Mouse (Mus musculus) frontal cortex, postnatal 36 days (tissue): ENCODE data around the gene Zfp423.
"Not testable (repeated sequence)": the region's sequence is repeated elsewhere in the genome, so short reads cannot be mapped to it uniquely, and the experiment has no call there.

Source experiments
- DNase-seq, 2 experiments: peaks; one replicate each; pipeline ENCODE4 v3.0.0; 2022; ENCODE audit warnings: low spot score in 2 of 2

The Zfp423 gene

DNA sequence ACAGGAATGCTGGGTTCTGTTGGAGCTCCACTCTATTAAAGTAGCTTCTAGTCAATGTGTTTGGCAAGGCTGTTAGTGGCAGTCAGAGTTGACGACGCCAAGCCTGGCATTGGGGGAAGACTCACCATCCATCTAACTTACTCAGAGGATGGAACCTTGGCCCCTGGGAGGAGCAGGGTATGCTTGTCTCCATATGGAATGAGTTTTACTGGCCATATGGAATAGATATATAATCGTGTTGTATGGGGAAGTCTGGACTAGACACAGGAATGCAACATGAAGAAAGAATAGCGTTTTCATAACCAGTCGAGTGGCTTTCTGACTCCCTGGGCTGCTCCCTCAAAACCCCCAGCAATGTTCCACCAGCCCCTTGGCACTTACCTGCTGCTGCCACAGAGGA, 55.3 kb downstream of the Zfp423 start:
- DNase-seq: no peak

DNA sequence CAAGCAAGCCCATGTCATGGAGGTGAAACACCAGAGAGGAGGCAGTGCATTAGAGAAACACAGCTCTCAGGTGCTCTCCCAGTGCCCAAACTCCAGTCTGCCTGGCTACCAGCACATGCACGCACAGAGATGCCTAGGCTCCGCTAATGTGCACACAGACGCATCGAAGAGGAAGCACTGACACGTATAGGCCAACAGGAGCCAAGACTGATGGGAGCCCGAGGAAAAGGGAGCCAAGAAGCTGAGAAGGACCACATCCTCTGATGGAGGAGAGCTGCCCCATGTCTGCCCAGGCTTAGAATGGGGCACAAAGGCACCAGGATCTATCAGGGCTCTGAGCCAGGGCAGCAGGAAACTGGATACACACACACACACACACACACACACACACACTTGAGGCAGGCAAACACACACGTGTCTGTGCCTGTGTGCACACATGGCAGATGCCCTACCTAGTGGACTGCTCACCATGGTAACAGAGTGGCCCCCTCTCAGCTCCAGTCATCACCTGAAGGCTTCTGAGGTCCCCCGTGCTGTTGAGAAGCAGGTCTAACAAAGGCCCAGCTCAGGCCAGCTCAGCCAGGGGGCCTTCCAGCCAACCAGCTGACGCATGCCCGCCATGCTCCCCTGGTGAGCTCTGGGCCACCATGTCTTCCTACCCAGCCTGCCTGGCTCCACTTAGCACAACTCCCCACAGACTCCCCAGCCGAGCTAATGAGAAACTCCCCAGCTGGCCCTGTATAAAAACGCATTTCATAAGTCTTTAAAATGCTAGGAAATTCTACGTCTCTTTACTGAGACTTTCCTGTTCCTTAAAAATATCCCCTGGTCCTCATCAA, 64.0 kb downstream of the Zfp423 start:
- no peak for DNase-seq

DNA sequence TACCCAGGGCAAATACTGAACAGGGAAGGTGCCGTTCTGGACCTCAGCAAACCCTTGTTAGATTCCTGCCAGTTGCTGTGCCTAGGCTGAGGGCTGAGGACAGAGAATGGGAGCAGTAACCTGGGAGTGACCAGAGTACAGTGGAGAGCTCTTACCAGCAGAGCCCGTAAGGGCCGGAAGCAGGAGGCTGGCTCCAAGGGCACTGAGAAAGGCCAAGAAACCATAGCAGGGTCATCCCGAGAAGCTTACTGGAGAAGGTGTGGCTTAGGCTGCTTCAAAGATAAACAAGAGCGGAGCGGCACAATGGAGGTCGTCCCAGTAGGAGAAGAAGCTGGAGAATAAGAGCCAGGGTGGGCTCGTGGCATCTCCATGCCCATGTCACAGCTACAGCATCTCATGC, 65.1 kb downstream of the Zfp423 start:
- no peak for DNase-seq

DNA sequence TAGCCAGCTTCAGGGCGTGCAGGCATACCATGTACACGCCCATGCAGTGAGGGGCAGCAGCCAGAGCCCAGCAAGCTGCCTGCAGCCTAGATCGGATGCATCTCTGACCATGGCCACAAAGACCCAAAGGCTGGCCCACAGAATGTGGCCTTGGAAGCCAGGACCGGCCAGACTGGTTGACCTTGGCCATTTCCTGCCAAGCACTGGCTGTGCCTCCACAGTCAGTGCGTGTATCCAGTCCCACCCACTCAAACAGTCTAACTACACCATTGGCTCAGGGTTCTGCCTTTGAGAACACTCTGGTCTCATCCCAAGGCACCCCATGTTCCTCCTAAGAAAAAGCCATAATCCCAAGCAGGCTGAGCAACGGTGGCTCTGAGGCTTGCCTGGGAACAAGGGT, 65.8 kb downstream of the Zfp423 start:
- no peak for DNase-seq

DNA sequence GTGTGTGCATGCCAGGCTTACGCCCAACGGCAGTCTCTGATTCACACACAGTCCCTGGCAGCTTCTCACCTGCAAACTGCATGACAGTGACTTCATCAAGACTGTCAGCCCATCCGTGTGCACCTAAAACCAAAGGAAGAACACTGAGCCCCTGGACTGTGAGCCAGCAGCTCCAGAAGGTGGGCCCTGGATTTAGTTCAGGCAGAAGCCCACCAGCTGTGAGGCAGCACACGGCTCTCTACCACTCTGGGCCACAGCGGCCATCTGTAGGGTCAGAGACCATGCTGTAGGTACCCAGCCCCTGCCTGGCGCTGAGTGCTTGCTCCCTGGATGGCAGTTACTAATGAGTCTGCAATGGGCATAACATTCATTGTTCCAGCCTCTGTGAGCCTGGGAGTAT, 66.5 kb downstream of the Zfp423 start:
- no peak for DNase-seq

DNA sequence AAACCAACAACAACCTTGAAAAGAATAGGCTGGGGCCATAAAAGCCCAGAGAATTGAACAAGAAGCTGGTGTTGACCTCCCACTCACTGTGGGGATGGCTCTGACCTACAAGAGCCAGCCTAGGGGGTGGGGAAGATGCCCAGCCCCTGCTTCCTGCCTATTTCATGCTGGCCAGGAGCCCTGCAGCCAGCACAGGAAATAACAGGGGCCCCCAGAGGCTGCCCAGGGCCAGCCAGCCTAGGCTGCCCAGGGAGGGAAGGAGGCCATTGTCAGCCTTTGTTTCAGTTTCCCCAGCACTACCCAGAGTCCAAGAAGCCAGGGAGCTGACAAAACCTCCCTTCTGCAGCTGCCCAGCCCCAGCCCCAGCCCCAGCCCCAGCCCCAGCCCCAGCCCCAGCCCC, 67.5 kb downstream of the Zfp423 start:
- DNase-seq: no peak

DNA sequence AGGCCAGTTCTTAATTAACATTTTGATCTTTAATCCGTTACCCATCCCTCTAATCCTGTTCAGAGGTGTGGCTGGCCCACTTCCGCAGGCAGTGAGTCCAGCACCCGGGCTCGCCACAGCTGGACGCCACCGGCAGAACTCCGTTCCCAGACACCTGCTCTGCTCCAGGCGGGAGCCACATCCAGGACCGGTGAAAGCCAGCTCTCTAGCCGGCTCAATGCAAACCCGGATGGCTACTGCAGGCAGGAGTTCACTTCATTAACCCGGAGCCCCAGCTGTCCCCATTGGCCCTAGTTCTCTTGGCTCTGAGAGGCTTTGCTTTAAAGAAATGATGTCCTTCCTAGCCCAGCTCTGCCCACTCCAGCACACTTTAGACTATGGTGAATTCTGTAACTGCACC, 71.4 kb downstream of the Zfp423 start:
- DNase-seq: no peak

DNA sequence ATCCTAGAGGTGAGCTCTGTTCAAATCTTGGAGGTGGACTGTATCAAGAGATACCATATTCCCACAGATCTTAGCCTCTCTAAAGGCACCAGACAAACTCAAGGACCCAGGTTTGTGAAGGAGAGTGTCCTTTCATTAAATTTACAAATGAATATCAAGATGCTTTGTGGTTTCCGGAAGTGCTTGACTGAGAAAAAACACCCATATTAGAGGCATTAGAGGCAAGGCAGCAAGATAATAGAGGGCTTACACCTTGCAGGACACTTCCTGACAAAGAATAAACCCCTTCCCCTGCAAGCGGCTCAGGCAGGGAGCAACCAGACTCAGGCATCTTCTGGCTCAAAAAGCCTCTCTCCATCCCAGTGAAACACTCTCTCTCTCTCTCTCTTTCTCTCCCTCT, 78.3 kb downstream of the Zfp423 start:
- DNase-seq: no peak

DNA sequence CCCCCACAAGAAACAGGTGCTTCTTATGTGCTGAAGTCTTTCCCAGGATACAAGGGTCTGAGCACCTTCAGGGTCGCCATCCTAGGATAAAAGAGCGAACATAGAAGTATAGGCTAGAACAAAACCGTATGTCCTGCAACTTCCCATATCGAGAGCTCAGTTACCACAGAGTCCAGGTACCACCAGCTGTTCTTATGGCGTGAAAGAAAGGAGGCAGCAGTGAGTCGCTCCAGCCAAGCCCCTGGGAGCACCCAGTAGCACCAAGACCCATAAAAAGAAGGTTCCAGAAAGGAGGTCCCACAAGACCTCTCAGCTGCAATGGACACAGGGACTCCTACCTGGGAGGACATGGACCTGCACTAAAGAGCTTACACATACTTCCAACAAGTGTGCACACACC, 83.5 kb downstream of the Zfp423 start:
- no peak for DNase-seq

DNA sequence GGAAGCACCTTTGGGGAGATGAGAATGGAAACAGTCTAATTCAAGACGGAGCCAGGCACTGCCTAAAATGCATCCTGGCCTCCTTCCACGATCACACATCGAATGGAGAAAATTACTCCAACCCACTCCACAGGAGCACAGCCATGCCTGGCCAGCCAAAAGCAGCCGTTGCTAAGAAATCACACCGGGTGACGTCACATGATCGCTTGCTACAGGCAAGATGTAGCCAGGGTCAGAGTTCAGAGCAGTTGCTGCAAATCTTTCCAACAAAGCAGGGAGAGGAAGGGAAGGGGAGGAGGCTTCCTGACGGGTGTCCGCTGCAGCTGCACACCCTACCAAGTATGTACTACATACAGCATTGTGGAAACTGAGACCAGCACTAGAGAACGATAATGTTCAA, 83.9 kb downstream of the Zfp423 start:
- DNase-seq: peak; percentile 45 to 71

DNA sequence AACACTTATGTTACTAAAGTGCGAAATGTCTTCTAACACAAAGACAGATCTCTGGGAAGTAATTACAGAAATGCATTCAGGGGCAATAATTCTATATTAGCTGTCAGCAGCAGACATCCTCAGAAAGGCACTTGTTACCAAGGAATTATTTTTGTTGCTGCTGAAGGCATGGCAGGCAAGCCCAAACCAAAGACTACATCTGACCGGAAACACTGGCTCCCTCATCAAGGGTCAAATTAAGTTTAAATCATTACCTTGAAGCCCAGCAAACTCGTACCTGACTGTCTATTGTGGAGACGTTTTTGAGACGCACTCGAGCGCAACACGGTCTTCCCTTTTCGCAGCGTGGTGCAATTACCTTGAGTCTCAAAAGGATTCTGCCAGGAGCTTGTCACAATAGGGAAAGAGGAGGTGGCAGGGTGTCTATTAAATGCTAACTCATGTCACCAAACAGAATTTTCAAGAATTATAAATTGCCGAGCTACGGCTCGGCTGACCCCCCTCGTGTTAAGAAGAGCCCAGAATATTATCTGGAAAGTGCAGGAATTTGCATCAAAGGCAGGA, 86.3 kb downstream of the Zfp423 start:
- DNase-seq: no peak

DNA sequence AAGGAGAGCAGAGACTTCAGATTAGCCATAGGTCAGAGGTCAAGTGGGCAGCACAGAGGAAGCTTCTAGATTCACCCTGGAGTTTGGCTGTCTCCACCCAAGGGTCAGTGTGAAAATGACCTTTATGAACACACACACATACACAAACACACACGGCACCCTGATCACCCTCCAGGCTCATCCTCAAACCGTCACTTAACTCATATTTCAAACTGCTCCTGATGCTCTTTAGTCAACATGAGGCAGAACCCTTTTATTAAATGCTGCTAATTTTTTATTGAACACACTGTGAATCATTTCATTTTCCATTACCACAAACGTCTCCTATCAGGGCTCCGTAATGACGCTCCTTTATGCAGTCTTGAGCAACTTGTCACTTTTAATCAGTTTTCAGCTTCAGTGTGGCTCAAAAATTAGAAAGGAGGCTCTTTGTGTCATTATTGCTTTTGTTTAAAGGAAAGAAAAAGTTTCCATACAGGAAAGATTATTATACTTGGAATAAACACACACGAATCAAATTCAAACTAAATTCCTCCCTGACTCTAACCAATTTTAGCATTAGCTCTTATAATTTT, 87.0 kb downstream of the Zfp423 start:
- no peak for DNase-seq

DNA sequence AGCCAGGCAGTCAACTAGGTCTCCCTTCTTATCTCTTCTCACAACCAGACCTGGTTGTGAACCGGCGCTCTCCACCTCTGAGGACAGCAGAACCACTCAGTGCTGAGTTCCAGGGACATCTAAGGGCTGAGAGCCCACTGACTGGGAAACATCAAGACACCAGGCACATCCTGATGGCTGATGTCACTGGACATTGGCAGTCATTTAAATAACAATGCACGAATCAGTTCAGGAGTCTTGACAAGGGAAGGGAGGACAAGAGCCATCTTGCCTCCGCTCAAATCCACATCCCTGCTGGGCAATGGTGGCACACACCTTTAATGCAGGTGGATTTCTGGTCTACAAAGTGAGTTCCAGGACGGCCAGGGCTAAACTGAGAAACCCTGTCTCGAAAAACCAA, 92.8 kb downstream of the Zfp423 start:
- DNase-seq: no peak

DNA sequence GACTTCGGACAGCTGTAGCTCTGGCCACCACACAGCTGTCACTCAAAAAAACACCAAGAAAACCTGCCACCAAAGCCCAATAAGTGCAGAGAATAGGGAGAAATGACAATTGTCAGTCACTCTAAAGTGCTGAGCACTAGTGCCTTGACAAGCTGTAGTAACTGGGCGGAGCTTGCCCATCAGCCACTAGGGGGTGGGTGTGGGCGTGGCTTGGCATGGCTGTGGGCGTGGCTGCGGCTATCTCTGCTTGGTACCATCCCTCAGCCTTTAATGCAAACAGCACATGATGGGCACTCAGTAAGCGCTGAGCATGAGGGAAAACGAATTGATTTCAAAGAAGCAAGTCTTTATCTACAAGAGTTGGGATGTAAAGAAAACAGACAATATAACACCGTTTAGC, 95.2 kb downstream of the Zfp423 start:
- DNase-seq: no peak

DNA sequence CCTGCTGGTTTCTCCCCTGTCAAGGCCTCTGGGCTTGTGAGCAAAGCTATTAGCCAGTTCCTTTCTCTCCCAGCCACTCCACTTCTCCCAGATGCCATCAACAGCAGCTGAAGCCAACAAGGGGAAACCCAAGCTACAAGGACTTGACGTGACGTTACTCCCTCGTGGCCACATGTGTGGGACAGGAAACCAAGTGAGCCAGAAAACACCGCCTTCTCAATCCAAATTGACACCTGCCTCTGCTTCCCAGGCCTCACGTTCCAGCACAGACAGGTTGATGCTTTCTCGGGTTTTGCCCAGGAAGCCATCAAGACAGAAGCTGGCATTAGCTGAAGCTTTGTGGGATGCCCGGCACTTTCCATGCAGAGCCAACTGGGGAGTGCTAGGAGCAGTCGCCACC, 96.3 kb downstream of the Zfp423 start:
- no peak for DNase-seq

DNA sequence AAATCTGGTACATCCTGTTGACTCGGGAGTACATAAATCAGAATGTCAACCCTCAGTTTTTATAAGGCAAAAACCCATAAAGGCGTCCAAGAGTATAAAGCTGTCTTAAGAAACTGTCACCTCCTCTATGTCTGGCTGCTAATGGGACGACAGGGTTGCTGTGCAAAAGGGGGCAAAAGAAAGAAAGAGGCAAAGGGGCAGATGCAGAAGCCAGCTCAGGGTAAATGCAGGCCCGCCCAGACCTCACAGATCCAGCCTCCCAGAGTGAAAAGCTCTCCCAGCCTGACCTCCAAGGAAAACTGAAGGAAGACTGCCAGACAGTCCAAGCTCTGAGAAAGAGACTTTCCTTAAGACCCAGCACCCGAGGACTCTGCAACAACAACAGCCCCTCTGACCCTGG, 97.7 kb downstream of the Zfp423 start:
- DNase-seq: no peak

DNA sequence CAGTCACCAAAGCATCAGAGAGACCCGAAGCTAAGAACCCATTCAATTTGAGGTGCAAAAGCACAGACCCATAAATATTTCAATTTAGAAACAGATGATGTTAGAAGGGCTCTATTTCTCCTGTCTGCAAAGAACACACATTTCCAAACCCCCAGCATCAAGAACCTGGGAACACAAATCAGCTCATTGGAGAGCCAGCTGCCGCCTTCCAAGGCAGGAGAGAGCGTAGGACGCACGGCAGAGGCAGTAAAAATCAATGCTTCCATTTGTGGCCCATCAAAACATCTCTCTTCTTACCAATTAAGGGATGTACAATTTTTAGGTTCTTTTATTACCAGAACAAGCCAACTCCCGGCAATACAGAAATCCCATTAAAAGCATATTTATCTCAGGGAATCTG, 98.5 kb downstream of the Zfp423 start:
- peak in 1 of 2 experiments; percentile 9 for DNase-seq

DNA sequence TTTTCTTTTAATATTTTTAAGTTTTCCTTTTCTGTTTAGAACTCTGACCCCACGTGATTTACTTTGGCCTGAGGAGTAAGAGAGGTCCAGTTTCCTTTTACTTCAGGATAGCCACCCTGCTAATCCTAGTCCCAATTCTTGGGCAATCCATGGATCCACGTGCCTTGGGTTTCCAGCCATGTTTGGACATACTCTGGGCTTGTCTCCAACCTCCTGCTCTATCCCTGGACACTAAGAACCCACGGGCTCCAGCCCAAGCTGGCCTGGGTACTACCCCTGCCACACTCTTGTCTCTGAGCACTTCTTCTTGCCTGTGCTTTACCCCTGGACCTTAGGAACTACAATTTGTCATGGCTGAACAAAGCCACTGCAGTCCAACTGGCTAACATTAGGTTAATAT, 107.5 kb downstream of the Zfp423 start:
- DNase-seq: no peak

DNA sequence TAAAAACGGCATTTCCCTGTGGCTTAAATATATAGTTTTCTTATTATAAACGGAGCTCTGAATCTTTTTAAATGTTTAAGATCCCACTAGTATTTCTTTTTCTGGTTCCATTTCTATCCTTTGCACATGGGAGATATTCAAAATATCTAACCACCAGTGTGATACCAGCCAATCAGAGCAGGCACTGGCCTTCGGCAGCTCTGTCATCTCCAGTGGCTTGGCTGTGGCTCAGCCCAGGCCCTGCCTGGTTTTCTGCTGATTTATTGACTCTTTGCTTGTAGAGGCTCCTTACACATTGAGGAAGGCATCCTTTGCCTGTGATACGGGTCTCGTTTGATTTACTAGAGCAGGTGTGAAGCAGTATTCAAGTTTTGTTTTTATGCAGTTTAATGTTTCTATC, 108.0 kb downstream of the Zfp423 start:
- DNase-seq: peak in 1 of 2 experiments; percentile 14

DNA sequence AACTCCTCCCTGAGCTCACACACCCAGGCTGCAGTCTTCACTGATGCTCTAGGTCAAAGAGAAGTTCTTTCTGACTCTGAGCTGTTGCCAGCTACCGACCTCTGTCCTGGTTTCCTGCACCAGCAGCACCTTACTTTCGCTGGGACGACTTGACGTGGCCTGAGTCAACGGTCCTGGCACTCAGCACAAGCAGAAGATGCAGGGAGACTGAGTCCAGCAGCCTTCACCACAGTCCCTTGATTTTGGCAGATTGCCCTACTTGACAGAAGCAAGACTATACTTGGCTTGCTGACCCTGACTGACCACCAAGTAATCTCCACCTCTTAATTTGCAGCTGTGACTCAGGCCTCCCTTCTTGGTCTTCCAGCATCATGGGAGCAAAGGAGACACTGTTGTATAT, 110.6 kb downstream of the Zfp423 start:
- no peak for DNase-seq

DNA sequence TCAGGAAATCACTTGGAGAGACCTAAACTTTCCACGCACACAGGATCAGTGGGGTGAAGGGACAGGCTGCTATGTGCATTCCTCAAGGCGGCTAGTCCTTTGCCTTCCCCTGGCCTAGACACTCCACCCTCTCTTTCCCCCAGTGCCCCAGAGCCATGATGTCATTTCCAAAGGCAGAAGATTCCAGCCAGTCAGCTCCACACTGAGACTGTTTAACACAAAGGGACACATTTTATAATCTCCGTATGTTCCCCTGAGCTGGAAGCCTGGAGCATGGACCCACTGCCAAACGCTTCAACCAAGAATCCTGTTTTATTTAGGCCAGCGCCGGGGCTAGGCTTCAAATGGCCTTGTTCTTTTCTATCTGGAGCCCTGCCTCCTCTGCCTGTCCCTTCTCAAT, 111.6 kb downstream of the Zfp423 start:
- DNase-seq: peak in 1 of 2 experiments; percentile 42

DNA sequence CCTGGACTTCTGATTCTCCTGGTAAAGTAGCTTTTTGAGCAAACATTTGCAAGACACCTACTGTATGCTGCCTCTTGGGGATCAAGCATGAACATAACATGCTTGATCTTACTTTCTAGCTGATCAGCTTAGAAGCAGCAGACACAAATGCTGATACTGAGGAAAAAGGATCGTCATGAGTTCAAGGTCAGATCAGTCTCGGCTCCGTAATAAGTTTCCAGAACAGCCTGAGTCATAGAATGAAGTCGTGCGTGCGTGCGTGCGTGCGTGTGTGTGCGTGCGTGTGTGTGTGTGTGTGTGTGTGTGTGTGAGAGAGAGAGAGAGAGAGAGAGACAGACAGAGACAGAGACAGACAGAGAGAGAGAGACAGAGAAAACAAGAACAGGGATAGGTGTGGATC, 117.3 kb downstream of the Zfp423 start:
- not testable (repeated sequence) for DNase-seq

DNA sequence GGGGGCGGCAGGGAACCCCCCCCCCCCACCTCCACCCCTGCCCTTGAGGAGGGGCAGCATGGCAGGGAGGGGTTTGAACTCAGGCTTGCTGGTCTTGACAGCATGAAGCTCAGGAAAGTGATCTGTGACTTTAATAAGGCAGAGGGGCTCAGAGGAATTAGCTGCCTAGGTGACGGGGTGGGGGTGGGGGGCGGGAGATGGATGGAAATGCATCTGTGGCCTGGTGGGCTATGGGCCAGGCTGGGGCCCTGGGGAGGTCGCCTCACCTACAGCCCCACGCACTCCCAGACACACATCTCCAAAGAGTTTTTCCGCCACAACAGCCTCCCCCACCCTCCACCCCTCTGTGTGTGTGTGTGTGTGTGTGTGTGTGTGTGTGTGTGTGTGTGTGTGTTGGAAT, 122.1 kb downstream of the Zfp423 start:
- no peak for DNase-seq
